ENCODE assay signal across 24 mouse cellular contexts in the genomic region with DNA sequence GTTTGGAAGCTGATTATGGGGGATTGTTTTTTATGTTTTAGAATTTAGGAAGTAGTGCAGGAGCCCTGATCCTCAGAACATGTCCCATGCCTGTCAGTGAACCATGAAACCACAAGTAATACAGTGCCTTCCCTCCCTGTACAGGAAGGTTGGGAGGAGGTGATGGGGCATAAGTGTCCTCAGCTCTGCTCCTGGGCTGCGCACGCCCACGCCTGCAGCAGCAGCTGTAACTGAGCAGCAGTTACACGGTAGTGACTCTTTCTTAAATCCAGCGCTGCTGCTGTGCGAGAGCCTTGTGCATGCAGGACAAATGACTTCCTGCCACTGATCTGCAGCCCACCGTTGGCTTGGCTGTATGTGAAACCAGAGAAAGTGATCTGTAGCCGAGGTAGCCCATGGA. TPM values are rescaled to one million over a fixed set of nuclear protein-coding genes. Genes with fewer than 3 reads are reported as not detected.
A peak's percentile ranks its signal among the peaks of the same experiment; 100 is the strongest.
DNase-seq lines count a peak whose midpoint lies in the region; ATAC-seq and TF ChIP-seq lines count a peak whose summit lies in the region.
"Had no signal": no experiment of that assay in that cellular context is flagged by ENCODE, and none has a peak within 500 bp of the region (broad histone marks: within the 10 kb centered on the region; RNA-seq: fewer than 3 reads in every experiment).

No protein-coding gene starts in this region.

- TF ChIP-seq EP300 in heart, adult 2 months (IDR thresholded peaks at IDR 0.05; ENCODE audit: insufficient read depth, low read depth, low read length), result no peak

- H3K27me3 ChIP-seq in heart, embryonic 16.5 days (ENCODE audit: control insufficient read depth, insufficient read depth, low read length), result no peaks in the 10 kb centered on the region
- H3K27me3 ChIP-seq in heart, adult 2 months (ENCODE audit: control insufficient read depth, insufficient read depth, low read length), result no peaks in the 10 kb centered on the region
- H3K27me3 ChIP-seq in thymus, adult 2 months (ENCODE audit: control insufficient read depth, insufficient read depth, low read length), result no peaks in the 10 kb centered on the region
- H3K27me3 ChIP-seq: embryonic facial prominence, embryonic 13.5 days; hindbrain, embryonic 13.5 days; limb, embryonic 12.5 days; liver, embryonic 12.5 days; midbrain, embryonic 12.5 days; neural tube, embryonic 12.5 days had no signal

- no peak for TF ChIP-seq CTCF in heart, adult 2 months (IDR thresholded peaks at IDR 0.05)
- no peak for TF ChIP-seq CTCF in thymus, adult 2 months (IDR thresholded peaks at IDR 0.05; ENCODE audit: borderline replicate concordance, control insufficient read depth, extremely low read depth, insufficient read depth, low read length, poor library complexity)
- TF ChIP-seq CTCF in layer of hippocampus, adult 2 months (conservative IDR thresholded peaks at IDR 0.05), result no peak

- no peak overlapping the region for H3K9ac ChIP-seq in heart, embryonic 16.5 days (ENCODE audit: low read length)
- no peak overlapping the region for H3K9ac ChIP-seq in heart, adult 2 months (ENCODE audit: low read depth, low read length)
- H3K9ac ChIP-seq: embryonic facial prominence, embryonic 13.5 days; hindbrain, embryonic 13.5 days; limb, embryonic 12.5 days; liver, embryonic 12.5 days; midbrain, embryonic 12.5 days; neural tube, embryonic 12.5 days had no signal

- no peaks in the 10 kb centered on the region for H3K79me2 ChIP-seq in heart, adult 2 months (replicated peaks; ENCODE audit: control insufficient read depth, insufficient read depth, low read length)

- H3K36me3 ChIP-seq in heart, embryonic 16.5 days (ENCODE audit: control insufficient read depth, insufficient read depth), result peaks cover 31% of the 10 kb centered on the region
- no peaks in the 10 kb centered on the region for H3K36me3 ChIP-seq in heart, adult 2 months (ENCODE audit: control insufficient read depth, insufficient read depth, low read length)
- H3K36me3 ChIP-seq in thymus, adult 2 months (ENCODE audit: control insufficient read depth, insufficient read depth, low read length), result no peaks in the 10 kb centered on the region

- 0 out of 2 replicates have a peak, but pooled peaks have one; percentile 10 for ATAC-seq in heart, embryonic 16.5 days (replicated peaks; ENCODE audit: extremely low read depth, insufficient read depth, low FRiP score)
- ATAC-seq in common myeloid progenitor, adult 5-6 weeks (replicated peaks; ENCODE audit: low read depth, poor library complexity, severe bottlenecking), result peak; percentile 80
- ATAC-seq: forebrain, embryonic 14.5 days; inflammation-experienced regulatory T-cells, adult 6 months; liver, embryonic 12.5 days had no signal

- WGBS in heart, embryonic 16.5 days, result 80% methylated on average over 8 of the region's 8 CpGs
- WGBS in heart, adult 2 months, result 87% methylated on average over 8 of the region's 8 CpGs
- WGBS in thymus, adult 2 months, result 39% methylated on average over 8 of the region's 8 CpGs

- no peak overlapping the region for H3K4me2 ChIP-seq in heart, embryonic 16.5 days (ENCODE audit: low read depth, low read length)
- H3K4me2 ChIP-seq: embryonic facial prominence, embryonic 13.5 days; heart, embryonic 11.5 days; hindbrain, embryonic 13.5 days; limb, embryonic 12.5 days; liver, embryonic 12.5 days; midbrain, embryonic 12.5 days; neural tube, embryonic 12.5 days had no signal

- DNase-seq in heart, adult 2 months, result no peak
- peak; percentile 18 for DNase-seq in thymus, adult 2 months
- DNase-seq in thymus, postnatal 0 days (ENCODE audit: low spot score), result no peak
- DNase-seq in thymus, postnatal 36 days, result peak; percentile 19 to 30
- no peak for DNase-seq in layer of hippocampus, adult 2 months (ENCODE audit: low spot score in 2 of 2)
- no peak for DNase-seq in adipocyte (ENCODE audit: low spot score)
- DNase-seq: adrenal gland, adult 8-10 months; cerebellum, adult 9-10 months; gastrocnemius, postnatal 25 days; kidney, adult 8-10 months; layer of hippocampus, adult 9-11 months; spleen, adult 18-20 months had no signal

- intact Hi-C loops in heart, adult 2 months (cut with DNase I), result no loop called here

- H3K4me1 ChIP-seq in heart, embryonic 16.5 days (ENCODE audit: control insufficient read depth, insufficient read depth, low read length), result no peaks in the 10 kb centered on the region
- H3K4me1 ChIP-seq in heart, adult 2 months (ENCODE audit: control insufficient read depth, insufficient read depth, low read length), result no peaks in the 10 kb centered on the region
- peaks cover 4% of the 10 kb centered on the region for H3K4me1 ChIP-seq in thymus, adult 2 months (replicated peaks; ENCODE audit: control insufficient read depth, insufficient read depth, low read length)
- H3K4me1 ChIP-seq: embryonic facial prominence, embryonic 13.5 days; hindbrain, embryonic 13.5 days; limb, embryonic 12.5 days; midbrain, embryonic 12.5 days; neural tube, embryonic 12.5 days had no signal

- H3K4me3 ChIP-seq in heart, embryonic 16.5 days (ENCODE audit: low read length), result no peak overlapping the region
- no peak overlapping the region for H3K4me3 ChIP-seq in heart, adult 2 months
- H3K4me3 ChIP-seq in thymus, adult 2 months (ENCODE audit: control insufficient read depth, insufficient read depth, low read length), result no peak overlapping the region
- H3K4me3 ChIP-seq in layer of hippocampus, adult 2 months, result no peak overlapping the region
- H3K4me3 ChIP-seq: embryonic facial prominence, embryonic 13.5 days; hindbrain, embryonic 13.5 days; left cerebral cortex, adult 2 months; limb, embryonic 12.5 days; liver, embryonic 12.5 days; midbrain, embryonic 12.5 days; neural tube, embryonic 12.5 days had no signal

- no peak for TF ChIP-seq POLR2A in heart, adult 2 months (IDR thresholded peaks at IDR 0.05; ENCODE audit: insufficient read depth, low read depth, low read length)
- TF ChIP-seq POLR2A in thymus, adult 2 months (IDR thresholded peaks at IDR 0.05; ENCODE audit: control insufficient read depth, extremely low read depth, insufficient read depth, low read length, poor library complexity), result no peak

- H3K27ac ChIP-seq in heart, embryonic 16.5 days (ENCODE audit: low read length), result no peak overlapping the region
- no peak overlapping the region for H3K27ac ChIP-seq in heart, adult 2 months
- no peak overlapping the region for H3K27ac ChIP-seq in thymus, adult 2 months (ENCODE audit: control insufficient read depth, insufficient read depth, low read length)
- no peak overlapping the region for H3K27ac ChIP-seq in layer of hippocampus, adult 2 months
- H3K27ac ChIP-seq: embryonic facial prominence, embryonic 13.5 days; hindbrain, embryonic 13.5 days; left cerebral cortex, adult 2 months; limb, embryonic 12.5 days; liver, embryonic 12.5 days; midbrain, embryonic 12.5 days; neural tube, embryonic 12.5 days had no signal

- no peaks in the 10 kb centered on the region for H3K9me3 ChIP-seq in heart, embryonic 16.5 days (replicated peaks; ENCODE audit: control insufficient read depth, low read length)
- H3K9me3 ChIP-seq: embryonic facial prominence, embryonic 13.5 days; hindbrain, embryonic 13.5 days; limb, embryonic 12.5 days; liver, embryonic 12.5 days; midbrain, embryonic 12.5 days; neural tube, embryonic 12.5 days had no signal

RNA-seq across cellular contexts. Expression of a gene that starts 46.3 kb away (rescaled TPM):
- 6.7 and 9.0 TPM in 2 replicates for polyA plus RNA-seq in heart, embryonic 16.5 days (2015; fragmentation: Nextera tagmentation; extraction: Ambion mirVana)
- 10 to 100 TPM; 35.3 to 37.5 TPM for total RNA-seq in heart, adult 2 months (2021)
- polyA plus RNA-seq in heart, adult 2 months (2012; rRNA removed), result 15.0 and 22.5 TPM in 2 replicates
- 56.9 and 74.2 TPM in 2 replicates for polyA plus RNA-seq in thymus, adult 2 months (2012; rRNA removed)
- 17.4 and 24.4 TPM in 2 replicates for polyA plus RNA-seq in thymus, postnatal 0 days (2015; fragmentation: Nextera tagmentation; extraction: Ambion mirVana)
- total RNA-seq in common myeloid progenitor, adult 5-6 weeks (2017), result 69.4 and 79.7 TPM in 2 replicates
- 10 to 100 TPM; 52.3 to 61.4 TPM for total RNA-seq in layer of hippocampus, adult 2 months (2021)

Comparison
In these comparisons a context has a peak if more than half of its experiments do, and no peak if none do; other contexts are left out.
1. DNase-seq: peak in thymus, adult 2 months (single experiment) and thymus, postnatal 36 days (2 of 2); none in heart, adult 2 months (0 of 2), thymus, postnatal 0 days (single experiment), layer of hippocampus, adult 2 months (0 of 2) and adipocyte (single experiment).